Mouse (Mus musculus) hindbrain, embryonic 11.5 days (tissue): ENCODE measurements around the gene Ribc2. TPM values are rescaled to one million over a fixed set of nuclear protein-coding genes. Genes with fewer than 3 reads are reported as not detected.

Experiments used
- ATAC-seq: fragments of 200-750 bp; cut with Nextera tagmentation; 2 replicates; pipeline ENCODE4 v1.8.0; 2017; ENCODE audit warnings: mild to moderate bottlenecking, moderate TSS enrichment, moderate library complexity; ENCODE audit not compliant: low FRiP score
- DNase-seq: peaks from one replicate; pipeline ENCODE4 v3.0.0-alpha.2; 2015; ENCODE audit warnings: low spot score
- H3K27ac ChIP-seq: fragments of 300-500 bp; sonication (generic); 2 replicates; pipeline ENCODE4 v1.5.1; 2014; ENCODE audit warnings: mild to moderate bottlenecking, low read depth, low read length
- H3K27me3 ChIP-seq: fragments of 300-500 bp; sonication (generic); 2 replicates; pipeline ENCODE4 v1.6.1; 2014; ENCODE audit warnings: mild to moderate bottlenecking, low read length, moderate library complexity, mixed read lengths; ENCODE audit not compliant: control insufficient read depth, insufficient read depth
- H3K36me3 ChIP-seq: fragments of 300-500 bp; sonication (generic); 2 replicates; pipeline ENCODE4 v1.6.1; 2014; ENCODE audit warnings: mild to moderate bottlenecking, low read length, moderate library complexity, mixed read lengths; ENCODE audit not compliant: control insufficient read depth, insufficient read depth
- H3K4me1 ChIP-seq: fragments of 300-500 bp; sonication (generic); replicated peaks from 2 replicates; pipeline ENCODE4 v1.6.1; 2014; ENCODE audit warnings: low read length, mixed read lengths; ENCODE audit not compliant: control insufficient read depth, insufficient read depth
- H3K4me2 ChIP-seq: fragments of 300-500 bp; sonication (generic); replicated peaks from 2 replicates; pipeline ENCODE4 v1.6.1; 2014; ENCODE audit warnings: mild to moderate bottlenecking, low read depth, low read length
- H3K4me3 ChIP-seq: fragments of 300-500 bp; sonication (generic); 2 replicates; pipeline ENCODE4 v1.5.1; 2014; ENCODE audit warnings: low read depth, low read length
- H3K9ac ChIP-seq: fragments of 300-500 bp; sonication (generic); 2 replicates; pipeline ENCODE4 v1.6.1; 2014; ENCODE audit warnings: low read depth, low read length
- H3K9me3 ChIP-seq: fragments of 300-500 bp; sonication (generic); 2 replicates; pipeline ENCODE4 v1.6.1; 2016; ENCODE audit warnings: low read length; ENCODE audit not compliant: control insufficient read depth
- WGBS: fragments of 180-500 bp; shearing (Covaris S2); extraction: QIAGEN DNeasy Blood & Tissue Kit; methylation state at CpG from one replicate; pipeline ENCODE4 v1.1.7; 2014; 5-methylcytosine and 5-hydroxymethylcytosine counted together
- polyA plus RNA-seq: library from polyadenylated mRNA; unstranded; fragments of >200 nt; fragmentation: Nextera tagmentation; extraction: Ambion mirVana; gene quantifications from 2 replicates; pipeline ENCODE4 v1.2.1, GENCODE M21; 2014

Gene Ribc2
- polyA plus RNA-seq, 1 experiment from 2014 or later: 0.82 TPM

- no peak overlapping the region for H3K4me3 ChIP-seq
- no peak overlapping the region for H3K9ac ChIP-seq
- H3K9me3 ChIP-seq: no peaks in the 10 kb centered on the region
- ATAC-seq (no peak), DNase-seq (no peak)
- H3K4me2 ChIP-seq: no peak overlapping the region
- no peak overlapping the region for H3K27ac ChIP-seq
- H3K4me1 ChIP-seq: no peaks in the 10 kb centered on the region
- no peaks in the 10 kb centered on the region for H3K27me3 ChIP-seq
- no peaks in the 10 kb centered on the region for H3K36me3 ChIP-seq
- WGBS: 78% methylated on average over 2 of the region's 2 CpGs
These were observed 40.2 kb downstream of the Ribc2 start for GRCm38 (mm10) chr15:85172054-85172453.

GRCm38 (mm10) chr15:85173425-85173824, 41.5 kb downstream of the Ribc2 start:
- Histone ChIP-seq H3K36me3 (no peaks in the 10 kb centered on the region), H3K4me3 (no peak overlapping the region), H3K27me3 (no peaks in the 10 kb centered on the region), H3K4me1 (no peaks in the 10 kb centered on the region), H3K27ac (no peak overlapping the region), H3K9ac (no peak overlapping the region), H3K4me2 (no peak overlapping the region), H3K9me3 (no peaks in the 10 kb centered on the region)
- ATAC-seq (no peak), DNase-seq (no peak)
- 77% methylated on average over 8 of the region's 8 CpGs for WGBS

GRCm38 (mm10) chr15:85174060-85174459, 42.2 kb downstream of the Ribc2 start:
- ATAC-seq (no peak), DNase-seq (no peak)
- Histone ChIP-seq H3K27ac (no peak overlapping the region), H3K4me1 (no peaks in the 10 kb centered on the region), H3K27me3 (no peaks in the 10 kb centered on the region), H3K9me3 (no peaks in the 10 kb centered on the region), H3K36me3 (no peaks in the 10 kb centered on the region), H3K4me2 (no peak overlapping the region), H3K9ac (no peak overlapping the region), H3K4me3 (no peak overlapping the region)
- 78% methylated on average over 10 of the region's 10 CpGs for WGBS

GRCm38 (mm10) chr15:85177576-85177975, 45.7 kb downstream of the Ribc2 start:
- DNase-seq (peak; percentile 89), ATAC-seq (no peak)
- Histone ChIP-seq H3K9ac (no peak overlapping the region), H3K4me2 (no peak overlapping the region), H3K36me3 (no peaks in the 10 kb centered on the region), H3K27ac (no peak overlapping the region), H3K27me3 (no peaks in the 10 kb centered on the region), H3K4me1 (no peaks in the 10 kb centered on the region), H3K9me3 (no peaks in the 10 kb centered on the region), H3K4me3 (no peak overlapping the region)
- 72% methylated on average over 8 of the region's 8 CpGs for WGBS

GRCm38 (mm10) chr15:85178172-85178571, 46.3 kb downstream of the Ribc2 start:
- Histone ChIP-seq H3K4me3 (no peak overlapping the region), H3K4me1 (no peaks in the 10 kb centered on the region), H3K27me3 (no peaks in the 10 kb centered on the region), H3K36me3 (no peaks in the 10 kb centered on the region), H3K9me3 (no peaks in the 10 kb centered on the region), H3K4me2 (no peak overlapping the region), H3K27ac (no peak overlapping the region), H3K9ac (no peak overlapping the region)
- ATAC-seq (no peak), DNase-seq (no peak)
- 85% methylated on average over 6 of the region's 6 CpGs for WGBS

GRCm38 (mm10) chr15:85179528-85180180, 47.8 kb downstream of the Ribc2 start:
- no peaks in the 10 kb centered on the region for H3K27me3 ChIP-seq
- no peaks in the 10 kb centered on the region for H3K9me3 ChIP-seq
- DNase-seq: no peak

GRCm38 (mm10) chr15:85180368-85180767, 48.5 kb downstream of the Ribc2 start:
- Histone ChIP-seq H3K4me2 (no peak overlapping the region), H3K27me3 (no peaks in the 10 kb centered on the region), H3K9ac (no peak overlapping the region), H3K36me3 (no peaks in the 10 kb centered on the region), H3K4me1 (no peaks in the 10 kb centered on the region), H3K4me3 (no peak overlapping the region), H3K27ac (no peak overlapping the region), H3K9me3 (no peaks in the 10 kb centered on the region)
- DNase-seq: no peak
- ATAC-seq: no peak

More at GRCm38 (mm10) chr15:85179528-85180180, 47.8 kb downstream of the Ribc2 start:
- H3K4me2 ChIP-seq: no peak overlapping the region
- no peak overlapping the region for H3K27ac ChIP-seq
- ATAC-seq: no peak
- WGBS: 80% methylated on average over 7 of the region's 7 CpGs
- no peak overlapping the region for H3K9ac ChIP-seq
- no peak overlapping the region for H3K4me3 ChIP-seq
- no peaks in the 10 kb centered on the region for H3K4me1 ChIP-seq
- no peaks in the 10 kb centered on the region for H3K36me3 ChIP-seq

GRCm38 (mm10) chr15:85182063-85182462, 50.2 kb downstream of the Ribc2 start:
- Histone ChIP-seq H3K27ac (no peak overlapping the region), H3K9me3 (no peaks in the 10 kb centered on the region), H3K4me2 (no peak overlapping the region), H3K4me1 (no peaks in the 10 kb centered on the region), H3K36me3 (no peaks in the 10 kb centered on the region), H3K4me3 (no peak overlapping the region), H3K9ac (no peak overlapping the region), H3K27me3 (no peaks in the 10 kb centered on the region)
- WGBS: 94% methylated on average over 4 of the region's 4 CpGs
- DNase-seq (no peak), ATAC-seq (no peak)

- Histone ChIP-seq H3K27me3 (no peaks in the 10 kb centered on the region), H3K27ac (no peak overlapping the region), H3K4me1 (no peaks in the 10 kb centered on the region), H3K9me3 (no peaks in the 10 kb centered on the region), H3K4me2 (no peak overlapping the region), H3K9ac (no peak overlapping the region), H3K36me3 (no peaks in the 10 kb centered on the region), H3K4me3 (no peak overlapping the region)
- 80% methylated on average over 7 of the region's 7 CpGs for WGBS
- no peak for DNase-seq
- ATAC-seq: no peak
These were observed 55.0 kb downstream of the Ribc2 start for GRCm38 (mm10) chr15:85186916-85187315.
